Mouse (Mus musculus): ENCODE results near the gene Rnaset2a. TPM values are rescaled to one million over a fixed set of nuclear protein-coding genes. Genes with fewer than 3 reads are reported as not detected.
"Not testable (repeated sequence)": the region's sequence is repeated elsewhere in the genome, so short reads cannot be mapped to it uniquely, and the experiment has no call there.

Rnaset2a gene
- total RNA-seq, 2 experiments from 2014 or later, result 12.9 to 13.5 TPM

GRCm38 (mm10) chr17:8143802-8144673, 3.9 kb downstream of the Rnaset2a start:
- intact Hi-C loops (cut with DNase I), result not testable (repeated sequence)
- peak in 1 of 2 experiments; percentile 21 for DNase-seq

- intact Hi-C loops (cut with DNase I); DNase-seq: not testable (repeated sequence)
Measured at GRCm38 (mm10) chr17:8140210-8140609, 7.7 kb downstream of the Rnaset2a start.

- intact Hi-C loops (cut with DNase I); DNase-seq: not testable (repeated sequence)
Measured at GRCm38 (mm10) chr17:8138116-8138515, 9.8 kb downstream of the Rnaset2a start.

GRCm38 (mm10) chr17:8130849-8131248, 17.0 kb downstream of the Rnaset2a start:
- intact Hi-C loops (cut with DNase I); DNase-seq: not testable (repeated sequence)

- intact Hi-C loops (cut with DNase I), result not testable (repeated sequence)
Measured at GRCm38 (mm10) chr17:8129578-8129977, 18.3 kb downstream of the Rnaset2a start.

GRCm38 (mm10) chr17:8128326-8128993, 19.4 kb downstream of the Rnaset2a start:
- intact Hi-C loops (cut with DNase I), result not testable (repeated sequence)

More at GRCm38 (mm10) chr17:8129578-8129977, 18.3 kb downstream of the Rnaset2a start:
- DNase-seq, result not testable (repeated sequence)

GRCm38 (mm10) chr17:8124586-8124985, 23.3 kb downstream of the Rnaset2a start:
- DNase-seq; intact Hi-C loops (cut with DNase I): not testable (repeated sequence)

More at GRCm38 (mm10) chr17:8128326-8128993, 19.4 kb downstream of the Rnaset2a start:
- DNase-seq, result not testable (repeated sequence)

GRCm38 (mm10) chr17:8122974-8123373, 24.9 kb downstream of the Rnaset2a start:
- intact Hi-C loops (cut with DNase I); DNase-seq: not testable (repeated sequence)

GRCm38 (mm10) chr17:8116928-8117327, 31.0 kb downstream of the Rnaset2a start:
- intact Hi-C loops (cut with DNase I); DNase-seq: not testable (repeated sequence)

- intact Hi-C loops (cut with DNase I); DNase-seq: not testable (repeated sequence)
Measured at GRCm38 (mm10) chr17:8116378-8116777, 31.5 kb downstream of the Rnaset2a start.

GRCm38 (mm10) chr17:8112199-8112598, 35.7 kb downstream of the Rnaset2a start:
- intact Hi-C loops (cut with DNase I), result not testable (repeated sequence)

GRCm38 (mm10) chr17:8101297-8101609, 46.6 kb downstream of the Rnaset2a start:
- intact Hi-C loops (cut with DNase I), result not testable (repeated sequence)

More at GRCm38 (mm10) chr17:8112199-8112598, 35.7 kb downstream of the Rnaset2a start:
- not testable (repeated sequence) for DNase-seq

GRCm38 (mm10) chr17:8100405-8101296, 47.2 kb downstream of the Rnaset2a start:
- DNase-seq, result not testable (repeated sequence)

More at GRCm38 (mm10) chr17:8101297-8101609, 46.6 kb downstream of the Rnaset2a start:
- DNase-seq, result not testable (repeated sequence)

GRCm38 (mm10) chr17:8096199-8096598, 51.7 kb downstream of the Rnaset2a start:
- DNase-seq; intact Hi-C loops (cut with DNase I): not testable (repeated sequence)

More at GRCm38 (mm10) chr17:8100405-8101296, 47.2 kb downstream of the Rnaset2a start:
- intact Hi-C loops (cut with DNase I), result not testable (repeated sequence)

GRCm38 (mm10) chr17:8095653-8096052, 52.2 kb downstream of the Rnaset2a start:
- intact Hi-C loops (cut with DNase I), result not testable (repeated sequence)

GRCm38 (mm10) chr17:8092537-8093526, 55.1 kb downstream of the Rnaset2a start:
- DNase-seq; intact Hi-C loops (cut with DNase I): not testable (repeated sequence)

More at GRCm38 (mm10) chr17:8095653-8096052, 52.2 kb downstream of the Rnaset2a start:
- DNase-seq, result not testable (repeated sequence)

GRCm38 (mm10) chr17:8091320-8091719, 56.6 kb downstream of the Rnaset2a start:
- DNase-seq; intact Hi-C loops (cut with DNase I): not testable (repeated sequence)

GRCm38 (mm10) chr17:8069847-8070246, 78.0 kb downstream of the Rnaset2a start:
- intact Hi-C loops (cut with DNase I); DNase-seq: not testable (repeated sequence)

Data from gastrocnemius, postnatal 36 days (tissue).